Mouse (Mus musculus): ENCODE measurements around the gene Rtkn2.

The Rtkn2 gene

GRCm38 (mm10) chr10:68043973-68044372 is 64.6 kb downstream of the Rtkn2 start:
- DNase-seq, result no peak

- DNase-seq, result no peak
These were observed 65.5 kb downstream of the Rtkn2 start for GRCm38 (mm10) chr10:68044864-68045263.

GRCm38 (mm10) chr10:68048641-68049305 is 69.4 kb downstream of the Rtkn2 start:
- no peak for DNase-seq

- no peak for DNase-seq
These were observed 71.5 kb downstream of the Rtkn2 start for GRCm38 (mm10) chr10:68050882-68051281.

- no peak for DNase-seq
These were observed 72.1 kb downstream of the Rtkn2 start for GRCm38 (mm10) chr10:68051316-68051933.

- no peak for DNase-seq
These were observed 72.9 kb downstream of the Rtkn2 start for GRCm38 (mm10) chr10:68052307-68052706.

GRCm38 (mm10) chr10:68054131-68054530 is 74.8 kb downstream of the Rtkn2 start:
- DNase-seq, result no peak

GRCm38 (mm10) chr10:68054706-68055105 is 75.3 kb downstream of the Rtkn2 start:
- no peak for DNase-seq

- no peak for DNase-seq
These were observed 78.5 kb downstream of the Rtkn2 start for GRCm38 (mm10) chr10:68057841-68058240.

GRCm38 (mm10) chr10:68058378-68058777 is 79.0 kb downstream of the Rtkn2 start:
- DNase-seq, result no peak

GRCm38 (mm10) chr10:68060590-68061248 is 81.3 kb downstream of the Rtkn2 start:
- no peak for DNase-seq

GRCm38 (mm10) chr10:68061249-68061615 is 81.9 kb downstream of the Rtkn2 start:
- no peak for DNase-seq

- DNase-seq, result no peak
These were observed 84.6 kb downstream of the Rtkn2 start for GRCm38 (mm10) chr10:68063806-68064545.

- no peak for DNase-seq
These were observed 85.2 kb downstream of the Rtkn2 start for GRCm38 (mm10) chr10:68064571-68064970.

- DNase-seq, result no peak
These were observed 86.8 kb downstream of the Rtkn2 start for GRCm38 (mm10) chr10:68066173-68066572.

- DNase-seq, result no peak
These were observed 88.6 kb downstream of the Rtkn2 start for GRCm38 (mm10) chr10:68067961-68068360.

GRCm38 (mm10) chr10:68068426-68068825 is 89.1 kb downstream of the Rtkn2 start:
- no peak for DNase-seq

GRCm38 (mm10) chr10:68071041-68071440 is 91.7 kb downstream of the Rtkn2 start:
- no peak for DNase-seq

- no peak for DNase-seq
These were observed 93.3 kb downstream of the Rtkn2 start for GRCm38 (mm10) chr10:68072626-68073025.

- no peak for DNase-seq
These were observed 94.9 kb downstream of the Rtkn2 start for GRCm38 (mm10) chr10:68074291-68074690.

- no peak for DNase-seq
These were observed 95.8 kb downstream of the Rtkn2 start for GRCm38 (mm10) chr10:68075181-68075580.

GRCm38 (mm10) chr10:68078708-68079107 is 99.3 kb downstream of the Rtkn2 start:
- DNase-seq, result no peak

GRCm38 (mm10) chr10:68079910-68080670 is 100.7 kb downstream of the Rtkn2 start:
- DNase-seq, result no peak
